ENCODE assay signal across 8 mouse cellular contexts in the genomic region with DNA sequence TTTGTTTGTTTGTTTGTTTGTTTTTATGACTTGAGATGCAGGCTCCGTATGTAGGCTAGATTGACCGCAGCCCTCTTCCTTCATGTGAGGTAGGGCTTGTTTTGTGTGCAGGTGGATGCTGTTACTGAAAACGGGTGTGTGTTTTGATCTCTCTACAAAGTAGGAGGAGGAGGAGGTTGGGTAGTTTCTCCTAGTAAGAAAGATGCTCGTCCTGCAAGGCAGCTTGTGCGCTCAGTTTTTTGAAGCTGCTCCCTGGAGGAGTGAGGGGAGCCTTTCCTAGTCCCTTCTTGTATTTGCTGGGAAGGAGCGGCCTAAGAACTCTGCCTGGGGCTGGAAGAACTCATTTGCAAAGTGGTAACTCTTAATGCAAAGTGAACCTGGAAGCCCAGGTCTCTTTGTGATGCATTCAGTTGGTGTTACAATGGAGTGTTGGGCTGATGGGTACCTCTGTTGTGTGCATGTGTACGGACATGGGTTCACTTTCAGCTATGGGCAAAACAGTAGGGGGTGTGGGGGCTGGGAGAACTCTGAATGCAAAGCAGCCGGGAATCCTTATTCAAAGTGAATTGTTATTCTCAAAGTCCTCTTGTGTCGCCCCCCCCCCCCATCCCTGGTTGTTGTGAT. TPM values are rescaled to one million over a fixed set of nuclear protein-coding genes. Genes with fewer than 3 reads are reported as not detected.
A peak's percentile ranks its signal among the peaks of the same experiment; 100 is the strongest.
DNase-seq lines count a peak whose midpoint lies in the region; ATAC-seq lines count a peak whose summit lies in the region.

No protein-coding gene starts in this region.

- no peak for ATAC-seq in megakaryocyte, adult 5-6 weeks (ENCODE audit: poor library complexity, severe bottlenecking)
- no peak for ATAC-seq in limb, embryonic 13.5 days (ENCODE audit: low FRiP score, low read depth)
- ATAC-seq in stomach, embryonic 15.5 days (ENCODE audit: insufficient read depth, low FRiP score, low read depth): no peak
- no peak for ATAC-seq in erythroid progenitor cell, adult 5-6 weeks (replicated peaks; ENCODE audit: low FRiP score, poor library complexity, severe bottlenecking)

- no peak for DNase-seq in forebrain, embryonic 10.5 days (ENCODE audit: extremely low spot score, low spot score)
- no peak for DNase-seq in urinary bladder, postnatal 10 days (ENCODE audit: low spot score)
- no peak for DNase-seq in cerebellum, adult 11-12 months

- H3K27ac ChIP-seq in forebrain, embryonic 10.5 days: 0 out of 2 replicates have a peak overlapping the region, but pooled peaks have one; percentile 30
- H3K27ac ChIP-seq in limb, embryonic 13.5 days: no peak overlapping the region
- H3K27ac ChIP-seq in stomach, embryonic 15.5 days: peak overlapping the region; percentile 61; the same call in 1 of the 2 replicates

- peaks cover 45% of the 10 kb centered on the region for H3K36me3 ChIP-seq in megakaryocyte, embryonic 14.5 days (replicated peaks; ENCODE audit: low read length)
- peaks cover 34% of the 10 kb centered on the region for H3K36me3 ChIP-seq in forebrain, embryonic 10.5 days (replicated peaks)
- peaks cover 34% of the 10 kb centered on the region for H3K36me3 ChIP-seq in limb, embryonic 13.5 days
- H3K36me3 ChIP-seq in stomach, embryonic 15.5 days: 0 out of 2 replicates have a peak, but pooled peaks cover 3% of the 10 kb centered on the region

- H3K9ac ChIP-seq in limb, embryonic 13.5 days: no peak overlapping the region
- H3K9ac ChIP-seq in stomach, embryonic 15.5 days: no peak overlapping the region

- peak overlapping the region; percentile 96 for H3K4me3 ChIP-seq in megakaryocyte, embryonic 14.5 days (replicated peaks)
- H3K4me3 ChIP-seq in forebrain, embryonic 10.5 days: peak overlapping the region; percentile 72
- peak overlapping the region; percentile 71 for H3K4me3 ChIP-seq in limb, embryonic 13.5 days
- peak overlapping the region; percentile 64 for H3K4me3 ChIP-seq in stomach, embryonic 15.5 days (replicated peaks)

- H3K4me1 ChIP-seq in megakaryocyte, embryonic 14.5 days: peaks cover 38% of the 10 kb centered on the region
- peaks cover 29% of the 10 kb centered on the region for H3K4me1 ChIP-seq in forebrain, embryonic 10.5 days
- peaks cover 19% of the 10 kb centered on the region for H3K4me1 ChIP-seq in limb, embryonic 13.5 days
- 0 out of 2 replicates have a peak, but pooled peaks cover 5% of the 10 kb centered on the region for H3K4me1 ChIP-seq in stomach, embryonic 15.5 days

- WGBS in forebrain, embryonic 10.5 days: 17% methylated on average over 9 of the region's 9 CpGs
- WGBS in limb, embryonic 13.5 days: 25% methylated on average over 9 of the region's 9 CpGs
- WGBS in stomach, embryonic 15.5 days: 25% methylated on average over 8 of the region's 9 CpGs

- peak overlapping the region; percentile 71 for H3K4me2 ChIP-seq in limb, embryonic 13.5 days (replicated peaks)
- H3K4me2 ChIP-seq in stomach, embryonic 15.5 days: peak overlapping the region; percentile 63

- H3K9me3 ChIP-seq in megakaryocyte, embryonic 14.5 days: no peaks in the 10 kb centered on the region
- no peaks in the 10 kb centered on the region; the same call in 1 of the 2 replicates for H3K9me3 ChIP-seq in forebrain, embryonic 10.5 days
- H3K9me3 ChIP-seq in limb, embryonic 13.5 days: no peaks in the 10 kb centered on the region
- H3K9me3 ChIP-seq in stomach, embryonic 15.5 days: no peaks in the 10 kb centered on the region

- H3K27me3 ChIP-seq in megakaryocyte, embryonic 14.5 days (replicated peaks): no peaks in the 10 kb centered on the region
- H3K27me3 ChIP-seq in forebrain, embryonic 10.5 days (ENCODE audit: poor library complexity, severe bottlenecking): no peaks in the 10 kb centered on the region
- no peaks in the 10 kb centered on the region for H3K27me3 ChIP-seq in limb, embryonic 13.5 days
- no peaks in the 10 kb centered on the region for H3K27me3 ChIP-seq in stomach, embryonic 15.5 days (replicated peaks)

RNA-seq across cellular contexts. Expression of gene Tfe3, which starts 2.4 kb away (rescaled TPM):
- 17.5 and 17.8 TPM in 2 replicates for polyA plus RNA-seq in megakaryocyte, embryonic 14.5 days (2012; ENCODE audit: insufficient read depth, low replicate concordance)
- total RNA-seq in megakaryocyte, adult 5-6 weeks (2015): 45.9 and 54.6 TPM in 2 replicates
- total RNA-seq in megakaryocyte, adult 5-6 weeks (2017): 22.3 and 39.4 TPM in 2 replicates
- polyA plus RNA-seq in forebrain, embryonic 10.5 days (2016; fragmentation: Nextera tagmentation; extraction: Ambion mirVana): 25.3 and 29.3 TPM in 2 replicates
- polyA plus RNA-seq in limb, embryonic 13.5 days (2015; fragmentation: Nextera tagmentation; extraction: Ambion mirVana): 26.4 and 27.6 TPM in 2 replicates
- 26.2 and 29.9 TPM in 2 replicates for polyA plus RNA-seq in stomach, embryonic 15.5 days (2015; fragmentation: Nextera tagmentation; extraction: Ambion mirVana)
- total RNA-seq in erythroid progenitor cell, adult 5-6 weeks (2015; ENCODE audit: low replicate concordance): 18.9 and 23.4 TPM in 2 replicates
- total RNA-seq in erythroid progenitor cell, adult 5-6 weeks (2017; ENCODE audit: low replicate concordance): 21.5 and 22.7 TPM in 2 replicates

RNA-seq across cellular contexts. Expression of gene Ccdc120, which starts 14.1 kb away (rescaled TPM):
- 8.5 and 31.6 TPM in 2 replicates for polyA plus RNA-seq in megakaryocyte, embryonic 14.5 days (2012; ENCODE audit: insufficient read depth, low replicate concordance)
- total RNA-seq in megakaryocyte, adult 5-6 weeks (2015): not detected in 2 replicates
- total RNA-seq in megakaryocyte, adult 5-6 weeks (2017): not detected in 2 replicates
- polyA plus RNA-seq in forebrain, embryonic 10.5 days (2016; fragmentation: Nextera tagmentation; extraction: Ambion mirVana): 14.5 and 19.3 TPM in 2 replicates
- 17.5 and 22.1 TPM in 2 replicates for polyA plus RNA-seq in limb, embryonic 13.5 days (2015; fragmentation: Nextera tagmentation; extraction: Ambion mirVana)
- 16.0 and 22.2 TPM in 2 replicates for polyA plus RNA-seq in stomach, embryonic 15.5 days (2015; fragmentation: Nextera tagmentation; extraction: Ambion mirVana)
- total RNA-seq in erythroid progenitor cell, adult 5-6 weeks (2015; ENCODE audit: low replicate concordance): not detected in 2 replicates
- not detected in 2 replicates for total RNA-seq in erythroid progenitor cell, adult 5-6 weeks (2017; ENCODE audit: low replicate concordance)

RNA-seq across cellular contexts. Expression of gene Gripap1, which starts 24.8 kb away (rescaled TPM):
- polyA plus RNA-seq in megakaryocyte, embryonic 14.5 days (2012; ENCODE audit: insufficient read depth, low replicate concordance): 7.5 and 16.3 TPM in 2 replicates
- 39.5 and 55.4 TPM in 2 replicates for total RNA-seq in megakaryocyte, adult 5-6 weeks (2015)
- 70.5 and 81.9 TPM in 2 replicates for total RNA-seq in megakaryocyte, adult 5-6 weeks (2017)
- 45.6 TPM in 2 replicates for polyA plus RNA-seq in forebrain, embryonic 10.5 days (2016; fragmentation: Nextera tagmentation; extraction: Ambion mirVana)
- polyA plus RNA-seq in limb, embryonic 13.5 days (2015; fragmentation: Nextera tagmentation; extraction: Ambion mirVana): 42.0 and 47.3 TPM in 2 replicates
- 38.9 and 42.4 TPM in 2 replicates for polyA plus RNA-seq in stomach, embryonic 15.5 days (2015; fragmentation: Nextera tagmentation; extraction: Ambion mirVana)
- 91.0 and 94.4 TPM in 2 replicates for total RNA-seq in erythroid progenitor cell, adult 5-6 weeks (2015; ENCODE audit: low replicate concordance)
- 87.0 and 176 TPM in 2 replicates for total RNA-seq in erythroid progenitor cell, adult 5-6 weeks (2017; ENCODE audit: low replicate concordance)

RNA-seq across cellular contexts. Expression of gene Praf2, which starts 36.5 kb away (rescaled TPM):
- 28.2 and 91.3 TPM in 2 replicates for polyA plus RNA-seq in megakaryocyte, embryonic 14.5 days (2012; ENCODE audit: insufficient read depth, low replicate concordance)
- total RNA-seq in megakaryocyte, adult 5-6 weeks (2015): 7.8 and 20.6 TPM in 2 replicates
- total RNA-seq in megakaryocyte, adult 5-6 weeks (2017): 5.4 and 5.8 TPM in 2 replicates
- 76.5 and 78.4 TPM in 2 replicates for polyA plus RNA-seq in forebrain, embryonic 10.5 days (2016; fragmentation: Nextera tagmentation; extraction: Ambion mirVana)
- 84.1 and 85.0 TPM in 2 replicates for polyA plus RNA-seq in limb, embryonic 13.5 days (2015; fragmentation: Nextera tagmentation; extraction: Ambion mirVana)
- 58.3 and 60.9 TPM in 2 replicates for polyA plus RNA-seq in stomach, embryonic 15.5 days (2015; fragmentation: Nextera tagmentation; extraction: Ambion mirVana)
- total RNA-seq in erythroid progenitor cell, adult 5-6 weeks (2015; ENCODE audit: low replicate concordance): 1.3 and 2.5 TPM in 2 replicates
- 2.1 TPM in 1 of 2 replicates, not detected in the other for total RNA-seq in erythroid progenitor cell, adult 5-6 weeks (2017; ENCODE audit: low replicate concordance)

RNA-seq across cellular contexts. Expression of gene Gm45208, which starts 42.7 kb away (rescaled TPM):
- polyA plus RNA-seq in megakaryocyte, embryonic 14.5 days (2012; ENCODE audit: insufficient read depth, low replicate concordance): 12.9 TPM in 1 of 2 replicates, not detected in the other
- total RNA-seq in megakaryocyte, adult 5-6 weeks (2015): not detected in 2 replicates
- not detected in 2 replicates for total RNA-seq in megakaryocyte, adult 5-6 weeks (2017)
- polyA plus RNA-seq in forebrain, embryonic 10.5 days (2016; fragmentation: Nextera tagmentation; extraction: Ambion mirVana): 0.47 TPM in 1 of 2 replicates, not detected in the other
- 0.48 and 0.78 TPM in 2 replicates for polyA plus RNA-seq in limb, embryonic 13.5 days (2015; fragmentation: Nextera tagmentation; extraction: Ambion mirVana)
- 1.5 TPM in 1 of 2 replicates, not detected in the other for polyA plus RNA-seq in stomach, embryonic 15.5 days (2015; fragmentation: Nextera tagmentation; extraction: Ambion mirVana)
- total RNA-seq in erythroid progenitor cell, adult 5-6 weeks (2015; ENCODE audit: low replicate concordance): not detected in 2 replicates
- total RNA-seq in erythroid progenitor cell, adult 5-6 weeks (2017; ENCODE audit: low replicate concordance): not detected in 2 replicates
